Mouse (Mus musculus): ENCODE measurements around the gene C1ql3. TPM values are rescaled to one million over a fixed set of nuclear protein-coding genes. Genes with fewer than 3 reads are reported as not detected.

The C1ql3 gene
- polyA plus RNA-seq, 2 experiments from 2014 or later: not detected

Other genes starting within 250 kb of the C1ql3 start
- gene Pter, start 87.8 kb downstream of the C1ql3 start, polyA plus RNA-seq (2017; shearing (Covaris generic)): 1 to 10 TPM; 7.2 to 7.7 TPM